Mouse (Mus musculus): Measurements from ENCODE around the gene Dcdc2b.

- no peak for TF ChIP-seq GATA1 (IDR thresholded peaks at IDR 0.05; ENCODE audit: borderline replicate concordance, low read length)
- TF ChIP-seq FLI1 (IDR thresholded peaks at IDR 0.05; ENCODE audit: low read length): no peak
These were observed 4.0 kb upstream of the Dcdc2b start for GRCm38 (mm10) chr4:129618031-129618430.
